Mouse (Mus musculus): ENCODE data around the gene Col5a2. TPM values are rescaled to one million over a fixed set of nuclear protein-coding genes. Genes with fewer than 3 reads are reported as not detected.

The Col5a2 gene
- total and polyA plus RNA-seq, 2 experiments from 2014 or later, result 31.4 to 86.1 TPM

GRCm38 (mm10) chr1:45423915-45424314 is 79.2 kb downstream of the Col5a2 start:
- Histone ChIP-seq H3K9me3 (replicated peaks; ENCODE audit: control insufficient read depth, low read length) (no peaks in the 10 kb centered on the region), H3K27ac (ENCODE audit: low read depth) (no peak overlapping the region), H3K9ac (replicated peaks; ENCODE audit: low read depth, low read length) (no peak overlapping the region), H3K36me3 (replicated peaks; ENCODE audit: control insufficient read depth, insufficient read depth, low read length) (no peaks in the 10 kb centered on the region), H3K4me3 (ENCODE audit: low read depth, low read length) (no peak overlapping the region), H3K4me2 (ENCODE audit: low read depth, low read length) (no peak overlapping the region), H3K27me3 (ENCODE audit: control insufficient read depth, insufficient read depth, low read length) (no peaks in the 10 kb centered on the region), H3K4me1 (ENCODE audit: control insufficient read depth, insufficient read depth) (no peaks in the 10 kb centered on the region)
- DNase-seq (ENCODE audit: low spot score) (no peak), ATAC-seq (ENCODE audit: insufficient read depth, low read depth) (no peak)
- TF ChIP-seq CTCF (IDR thresholded peaks at IDR 0.05; ENCODE audit: low read depth) (no peak), EP300 (IDR thresholded peaks at IDR 0.05; ENCODE audit: low read depth) (no peak)
- 64% methylated on average over 5 of the region's 5 CpGs for WGBS

DNA sequence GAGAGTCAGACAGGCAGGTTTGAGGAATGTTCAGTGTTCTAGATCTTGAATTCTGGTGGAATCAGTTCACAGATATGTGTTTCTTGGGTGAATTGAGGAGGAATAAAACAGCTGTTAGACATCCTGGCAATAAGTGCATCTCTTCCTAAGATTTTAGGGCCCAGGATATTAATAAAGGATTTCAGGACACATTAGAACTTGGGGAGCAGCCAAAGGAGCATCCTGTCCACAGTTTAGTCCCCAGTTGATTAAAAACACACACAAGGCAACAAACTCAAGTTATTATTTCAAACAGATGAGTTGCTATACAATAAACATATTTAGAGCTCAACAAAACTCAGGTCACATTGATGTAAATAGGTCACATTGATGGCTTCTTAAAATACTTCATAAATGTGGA is 82.5 kb downstream of the Col5a2 start:
- DNase-seq (ENCODE audit: low spot score) (no peak), ATAC-seq (ENCODE audit: insufficient read depth, low read depth) (no peak)
- Histone ChIP-seq H3K9ac (replicated peaks; ENCODE audit: low read depth, low read length) (no peak overlapping the region), H3K36me3 (replicated peaks; ENCODE audit: control insufficient read depth, insufficient read depth, low read length) (0 out of 2 replicates have a peak, but pooled peaks cover 4% of the 10 kb centered on the region), H3K4me1 (ENCODE audit: control insufficient read depth, insufficient read depth) (no peaks in the 10 kb centered on the region), H3K9me3 (replicated peaks; ENCODE audit: control insufficient read depth, low read length) (no peaks in the 10 kb centered on the region), H3K27me3 (ENCODE audit: control insufficient read depth, insufficient read depth, low read length) (no peaks in the 10 kb centered on the region), H3K4me3 (ENCODE audit: low read depth, low read length) (no peak overlapping the region), H3K27ac (ENCODE audit: low read depth) (no peak overlapping the region), H3K4me2 (ENCODE audit: low read depth, low read length) (no peak overlapping the region)
- no peak for TF ChIP-seq EP300 (IDR thresholded peaks at IDR 0.05; ENCODE audit: low read depth)
- no peak for TF ChIP-seq CTCF (IDR thresholded peaks at IDR 0.05; ENCODE audit: low read depth)

DNA sequence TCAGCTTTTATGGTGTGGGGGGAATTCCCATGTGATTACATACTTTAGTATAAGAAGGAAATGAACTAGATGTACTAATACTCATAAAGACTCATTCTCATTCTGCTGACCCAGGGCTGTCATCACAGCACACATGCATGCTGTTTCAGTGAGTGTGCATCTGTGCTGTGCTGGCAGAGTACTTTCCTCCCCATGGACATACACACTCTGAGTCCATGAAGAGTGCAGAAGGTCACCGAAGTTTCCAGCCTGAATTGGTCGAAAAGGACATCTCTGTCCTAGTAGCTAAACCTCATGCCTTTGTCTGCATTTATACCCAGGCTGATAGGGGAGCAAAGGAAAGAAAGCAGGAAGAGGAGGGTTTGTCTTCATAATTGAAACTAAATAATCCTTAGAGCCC is 83.2 kb downstream of the Col5a2 start:
- 66% methylated on average over 2 of the region's 2 CpGs for WGBS
- no peak for DNase-seq (ENCODE audit: low spot score)
- ATAC-seq (ENCODE audit: insufficient read depth, low read depth), result peak; percentile 39; the same call in 1 of the 2 replicates
- Histone ChIP-seq H3K9ac (replicated peaks; ENCODE audit: low read depth, low read length) (no peak overlapping the region), H3K27me3 (ENCODE audit: control insufficient read depth, insufficient read depth, low read length) (no peaks in the 10 kb centered on the region), H3K4me3 (ENCODE audit: low read depth, low read length) (no peak overlapping the region), H3K9me3 (replicated peaks; ENCODE audit: control insufficient read depth, low read length) (no peaks in the 10 kb centered on the region), H3K27ac (ENCODE audit: low read depth) (peak overlapping the region; percentile 30; the same call in 1 of the 2 replicates), H3K4me1 (ENCODE audit: control insufficient read depth, insufficient read depth) (no peaks in the 10 kb centered on the region), H3K36me3 (replicated peaks; ENCODE audit: control insufficient read depth, insufficient read depth, low read length) (0 out of 2 replicates have a peak, but pooled peaks cover 4% of the 10 kb centered on the region), H3K4me2 (ENCODE audit: low read depth, low read length) (no peak overlapping the region)
- TF ChIP-seq EP300 (IDR thresholded peaks at IDR 0.05; ENCODE audit: low read depth) (no peak), CTCF (IDR thresholded peaks at IDR 0.05; ENCODE audit: low read depth) (no peak)

GRCm38 (mm10) chr1:45381866-45382265 is 121.2 kb downstream of the Col5a2 start:
- 72% methylated on average over 2 of the region's 2 CpGs for WGBS
- H3K4me2 ChIP-seq (ENCODE audit: low read depth, low read length), result no peak overlapping the region
- ATAC-seq (ENCODE audit: insufficient read depth, low read depth) (no peak), DNase-seq (ENCODE audit: low spot score) (no peak)
- no peak overlapping the region for H3K27ac ChIP-seq (ENCODE audit: low read depth)
- no peak for TF ChIP-seq EP300 (IDR thresholded peaks at IDR 0.05; ENCODE audit: low read depth)
- no peak for TF ChIP-seq CTCF (IDR thresholded peaks at IDR 0.05; ENCODE audit: low read depth)
- no peaks in the 10 kb centered on the region for H3K9me3 ChIP-seq (replicated peaks; ENCODE audit: control insufficient read depth, low read length)
- no peak overlapping the region for H3K4me3 ChIP-seq (ENCODE audit: low read depth, low read length)
- H3K36me3 ChIP-seq (replicated peaks; ENCODE audit: control insufficient read depth, insufficient read depth, low read length), result 0 out of 2 replicates have a peak, but pooled peaks cover 3% of the 10 kb centered on the region
- H3K4me1 ChIP-seq (ENCODE audit: control insufficient read depth, insufficient read depth), result no peaks in the 10 kb centered on the region
- H3K9ac ChIP-seq (replicated peaks; ENCODE audit: low read depth, low read length), result no peak overlapping the region
- no peaks in the 10 kb centered on the region for H3K27me3 ChIP-seq (ENCODE audit: control insufficient read depth, insufficient read depth, low read length)

- 0 out of 2 replicates have a peak, but pooled peaks cover 3% of the 10 kb centered on the region for H3K36me3 ChIP-seq (replicated peaks; ENCODE audit: control insufficient read depth, insufficient read depth, low read length)
- H3K9ac ChIP-seq (replicated peaks; ENCODE audit: low read depth, low read length), result no peak overlapping the region
- H3K4me3 ChIP-seq (ENCODE audit: low read depth, low read length), result no peak overlapping the region
- DNase-seq (ENCODE audit: low spot score) (no peak), ATAC-seq (ENCODE audit: insufficient read depth, low read depth) (no peak)
- no peak overlapping the region for H3K4me2 ChIP-seq (ENCODE audit: low read depth, low read length)
- no peak overlapping the region for H3K27ac ChIP-seq (ENCODE audit: low read depth)
- WGBS, result 68% methylated on average over 7 of the region's 7 CpGs
- H3K27me3 ChIP-seq (ENCODE audit: control insufficient read depth, insufficient read depth, low read length), result no peaks in the 10 kb centered on the region
- H3K4me1 ChIP-seq (ENCODE audit: control insufficient read depth, insufficient read depth), result no peaks in the 10 kb centered on the region
- no peaks in the 10 kb centered on the region for H3K9me3 ChIP-seq (replicated peaks; ENCODE audit: control insufficient read depth, low read length)
- no peak for TF ChIP-seq EP300 (IDR thresholded peaks at IDR 0.05; ENCODE audit: low read depth)
- TF ChIP-seq CTCF (IDR thresholded peaks at IDR 0.05; ENCODE audit: low read depth), result no peak
Observed at GRCm38 (mm10) chr1:45379992-45380690, 122.9 kb downstream of the Col5a2 start.

DNA sequence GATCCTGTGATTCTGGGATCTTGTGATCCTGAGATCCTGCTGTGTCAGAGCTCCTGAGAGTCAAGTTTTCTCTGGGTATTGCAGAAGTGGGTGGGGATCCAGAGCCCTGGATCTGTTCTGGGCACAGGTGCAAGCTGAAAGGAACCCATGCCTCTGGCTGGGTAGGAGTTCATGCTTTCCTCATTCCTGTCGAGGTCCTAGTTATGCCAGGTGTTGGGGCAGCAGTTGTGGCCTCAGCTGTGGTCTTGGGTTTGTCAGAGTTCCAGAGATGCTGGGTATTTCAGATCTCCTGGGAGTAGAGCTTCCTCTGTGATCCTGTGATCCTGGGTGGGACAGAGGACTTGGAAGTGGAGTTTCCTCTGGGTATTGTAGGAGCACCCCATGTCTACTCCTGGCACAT is 137.7 kb downstream of the Col5a2 start:
- no peak for TF ChIP-seq CTCF (IDR thresholded peaks at IDR 0.05; ENCODE audit: low read depth)
- TF ChIP-seq EP300 (IDR thresholded peaks at IDR 0.05; ENCODE audit: low read depth), result no peak
- peaks cover 5% of the 10 kb centered on the region; the same call in 1 of the 2 replicates for H3K9me3 ChIP-seq (replicated peaks; ENCODE audit: control insufficient read depth, low read length)
- H3K4me1 ChIP-seq (ENCODE audit: control insufficient read depth, insufficient read depth), result no peaks in the 10 kb centered on the region
- no peak overlapping the region for H3K27ac ChIP-seq (ENCODE audit: low read depth)
- no peak for ATAC-seq (ENCODE audit: insufficient read depth, low read depth)
- 45% methylated on average over 1 of the region's 1 CpGs for WGBS
- H3K27me3 ChIP-seq (ENCODE audit: control insufficient read depth, insufficient read depth, low read length), result no peaks in the 10 kb centered on the region
- H3K4me2 ChIP-seq (ENCODE audit: low read depth, low read length), result no peak overlapping the region
- no peaks in the 10 kb centered on the region for H3K36me3 ChIP-seq (replicated peaks; ENCODE audit: control insufficient read depth, insufficient read depth, low read length)
- H3K9ac ChIP-seq (replicated peaks; ENCODE audit: low read depth, low read length), result no peak overlapping the region
- no peak overlapping the region for H3K4me3 ChIP-seq (ENCODE audit: low read depth, low read length)
- no peak for DNase-seq (ENCODE audit: low spot score)

Measured in heart, postnatal 0 days (tissue).